ENCODE assay signal across 1 mouse cellular context in the genomic region with DNA sequence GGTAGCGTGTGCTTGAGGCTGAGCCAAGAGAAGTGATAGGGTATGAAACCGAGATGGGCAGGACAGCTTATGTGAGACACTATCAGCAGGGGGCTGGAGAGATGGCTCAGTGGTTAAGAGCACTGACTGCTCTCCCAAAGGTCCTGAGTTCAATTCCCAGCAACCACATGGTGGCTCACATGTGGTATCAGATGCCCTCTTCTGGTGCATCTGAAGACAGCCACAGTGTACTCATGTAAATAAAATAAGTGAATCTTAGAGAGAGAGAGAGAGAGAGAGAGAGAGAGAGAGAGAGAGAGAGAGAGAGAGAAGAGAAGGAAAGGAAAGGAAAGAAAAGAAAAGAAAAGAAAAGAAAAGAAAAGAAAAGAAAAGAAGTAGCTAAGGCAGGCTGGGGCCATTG.
TF ChIP-seq lines count a peak whose summit lies in the region.

No protein-coding gene starts in this region.

TF ChIP-seq in CH12.LX, 34 proteins besides CTCF, POLR2A, EP300 and RAD21:
- peak; percentile 60 for TF ChIP-seq SMC3 (IDR thresholded peaks at IDR 0.05; ENCODE audit: low read depth, low read length)
TF ChIP-seq in CH12.LX: peak in this region for 1; not testable (repeated sequence) for 33.
